Mouse (Mus musculus): Measurements from ENCODE around the gene Lrfn2. TPM values are rescaled to one million over a fixed set of nuclear protein-coding genes. Genes with fewer than 3 reads are reported as not detected.

The Lrfn2 gene
- total RNA-seq, 2 experiments from 2014 or later, result 39.4 to 39.6 TPM

GRCm38 (mm10) chr17:49030841-49031240 is 98.7 kb downstream of the Lrfn2 start:
- no peak for DNase-seq (ENCODE audit: extremely low spot score in 1 of 2, low spot score in 1 of 2)

- DNase-seq (ENCODE audit: extremely low spot score in 1 of 2, low spot score in 1 of 2), result no peak
Observed at GRCm38 (mm10) chr17:49031790-49032189, 99.6 kb downstream of the Lrfn2 start.

- no peak for DNase-seq (ENCODE audit: extremely low spot score in 1 of 2, low spot score in 1 of 2)
Observed at GRCm38 (mm10) chr17:49033276-49033675, 101.1 kb downstream of the Lrfn2 start.

GRCm38 (mm10) chr17:49033686-49034250 is 101.6 kb downstream of the Lrfn2 start:
- no peak for DNase-seq (ENCODE audit: extremely low spot score in 1 of 2, low spot score in 1 of 2)

- DNase-seq (ENCODE audit: extremely low spot score in 1 of 2, low spot score in 1 of 2), result no peak
Observed at GRCm38 (mm10) chr17:49035052-49035451, 102.9 kb downstream of the Lrfn2 start.

- DNase-seq (ENCODE audit: extremely low spot score in 1 of 2, low spot score in 1 of 2), result no peak
Observed at GRCm38 (mm10) chr17:49037163-49037950, 105.2 kb downstream of the Lrfn2 start.

GRCm38 (mm10) chr17:49043806-49044640 is 111.8 kb downstream of the Lrfn2 start:
- DNase-seq (ENCODE audit: extremely low spot score in 1 of 2, low spot score in 1 of 2), result no peak

GRCm38 (mm10) chr17:49047921-49048320 is 115.7 kb downstream of the Lrfn2 start:
- no peak for DNase-seq (ENCODE audit: extremely low spot score in 1 of 2, low spot score in 1 of 2)

GRCm38 (mm10) chr17:49051231-49051630 is 119.1 kb downstream of the Lrfn2 start:
- no peak for DNase-seq (ENCODE audit: extremely low spot score in 1 of 2, low spot score in 1 of 2)

- no peak for DNase-seq (ENCODE audit: extremely low spot score in 1 of 2, low spot score in 1 of 2)
Observed at GRCm38 (mm10) chr17:49061141-49061540, 129.0 kb downstream of the Lrfn2 start.

GRCm38 (mm10) chr17:49063789-49064188 is 131.6 kb downstream of the Lrfn2 start:
- no peak for DNase-seq (ENCODE audit: extremely low spot score in 1 of 2, low spot score in 1 of 2)

GRCm38 (mm10) chr17:49064526-49064925 is 132.3 kb downstream of the Lrfn2 start:
- DNase-seq (ENCODE audit: extremely low spot score in 1 of 2, low spot score in 1 of 2), result peak; percentile 52 to 55

- no peak for DNase-seq (ENCODE audit: extremely low spot score in 1 of 2, low spot score in 1 of 2)
Observed at GRCm38 (mm10) chr17:49065050-49065449, 132.9 kb downstream of the Lrfn2 start.

GRCm38 (mm10) chr17:49066748-49067147 is 134.6 kb downstream of the Lrfn2 start:
- no peak for DNase-seq (ENCODE audit: extremely low spot score in 1 of 2, low spot score in 1 of 2)

GRCm38 (mm10) chr17:49078168-49078567 is 146.0 kb downstream of the Lrfn2 start:
- no peak for DNase-seq (ENCODE audit: extremely low spot score in 1 of 2, low spot score in 1 of 2)

GRCm38 (mm10) chr17:49079647-49080046 is 147.5 kb downstream of the Lrfn2 start:
- no peak for DNase-seq (ENCODE audit: extremely low spot score in 1 of 2, low spot score in 1 of 2)

- peak; percentile 47 to 52 for DNase-seq (ENCODE audit: extremely low spot score in 1 of 2, low spot score in 1 of 2)
Observed at GRCm38 (mm10) chr17:49083594-49084380, 151.6 kb downstream of the Lrfn2 start.

GRCm38 (mm10) chr17:49085111-49085510 is 152.9 kb downstream of the Lrfn2 start:
- no peak for DNase-seq (ENCODE audit: extremely low spot score in 1 of 2, low spot score in 1 of 2)

- DNase-seq (ENCODE audit: extremely low spot score in 1 of 2, low spot score in 1 of 2), result no peak
Observed at GRCm38 (mm10) chr17:49096781-49097544, 164.8 kb downstream of the Lrfn2 start.

- no peak for DNase-seq (ENCODE audit: extremely low spot score in 1 of 2, low spot score in 1 of 2)
Observed at GRCm38 (mm10) chr17:49111399-49111798, 179.2 kb downstream of the Lrfn2 start.
